Mouse (Mus musculus): ENCODE measurements around the gene Celf3.
A peak's percentile ranks its signal among the peaks of the same experiment; 100 is the strongest.

Gene Celf3

DNA sequence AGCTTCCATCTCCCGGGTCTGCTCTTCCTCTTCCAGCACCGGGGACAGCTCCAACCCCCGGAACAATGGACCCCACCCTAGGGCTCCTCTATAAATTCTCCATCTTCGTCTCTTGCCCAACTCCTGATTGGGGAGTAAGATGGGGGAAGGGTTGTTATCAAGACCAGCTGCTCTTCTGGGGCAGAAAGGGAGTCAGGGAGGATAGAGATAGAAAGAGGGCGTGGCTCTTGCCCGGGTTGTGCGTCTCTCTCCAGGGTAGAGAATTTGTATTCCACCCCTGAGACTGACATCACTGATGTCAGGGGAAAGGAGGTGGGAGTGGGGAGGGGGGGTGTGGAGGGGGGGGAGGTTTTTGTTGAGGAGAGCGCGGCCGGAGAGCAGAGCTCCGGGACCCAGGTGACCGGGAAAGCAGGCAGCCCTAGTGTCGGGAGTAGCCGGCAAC is at the start of gene Celf3:
Gene Celf3, plus strand, starts transcription at position 315 of the 442 bp plus-strand sequence.
- peak; percentile 88 to 91 for DNase-seq (ENCODE audit: low spot score in 2 of 2)

- no peak for DNase-seq (ENCODE audit: low spot score in 2 of 2)
Measured at GRCm38 (mm10) chr3:94430980-94431379, 47.1 kb upstream of the Celf3 start.

GRCm38 (mm10) chr3:94434305-94434704 is 43.8 kb upstream of the Celf3 start:
- no peak for DNase-seq (ENCODE audit: low spot score in 2 of 2)

DNA sequence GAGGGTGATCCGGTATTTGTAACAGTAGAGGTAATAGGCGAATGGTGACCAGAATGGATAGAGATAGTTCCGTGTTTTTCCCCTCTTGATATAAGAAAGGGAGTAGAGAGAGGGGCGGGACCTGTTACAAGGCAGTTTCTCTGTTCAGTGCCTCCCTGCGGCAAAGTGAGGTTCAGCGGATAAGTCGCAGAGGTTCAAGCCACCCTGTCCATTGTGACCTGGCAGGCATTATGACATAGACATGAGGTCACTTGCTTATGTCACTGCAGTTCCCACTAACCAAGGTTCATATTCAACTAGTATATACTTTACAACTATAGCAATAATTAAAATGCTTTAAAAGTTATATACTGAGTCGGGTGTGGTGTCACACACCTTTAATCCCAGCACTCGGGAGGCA is 41.7 kb upstream of the Celf3 start:
- DNase-seq (ENCODE audit: low spot score in 2 of 2): no peak

DNA sequence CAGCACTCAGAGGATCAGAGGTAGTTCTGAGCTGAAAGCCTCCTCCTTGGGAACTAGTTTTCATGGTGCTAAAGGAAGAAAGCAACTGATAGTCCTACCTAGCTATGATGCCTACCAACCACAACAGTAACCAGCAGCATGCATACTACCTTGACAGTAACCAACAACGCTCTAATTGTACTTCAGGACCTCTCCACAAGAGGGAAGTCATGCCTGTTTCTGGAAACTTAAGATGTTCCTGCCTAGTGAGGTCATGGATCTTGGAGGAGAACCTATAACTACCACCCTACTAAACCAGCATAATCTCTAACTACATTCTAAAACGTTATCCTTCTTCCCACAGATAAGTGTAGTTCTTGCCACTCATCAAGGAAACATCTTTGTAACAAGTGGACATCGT is 36.9 kb upstream of the Celf3 start:
- DNase-seq (ENCODE audit: low spot score in 2 of 2): no peak

DNA sequence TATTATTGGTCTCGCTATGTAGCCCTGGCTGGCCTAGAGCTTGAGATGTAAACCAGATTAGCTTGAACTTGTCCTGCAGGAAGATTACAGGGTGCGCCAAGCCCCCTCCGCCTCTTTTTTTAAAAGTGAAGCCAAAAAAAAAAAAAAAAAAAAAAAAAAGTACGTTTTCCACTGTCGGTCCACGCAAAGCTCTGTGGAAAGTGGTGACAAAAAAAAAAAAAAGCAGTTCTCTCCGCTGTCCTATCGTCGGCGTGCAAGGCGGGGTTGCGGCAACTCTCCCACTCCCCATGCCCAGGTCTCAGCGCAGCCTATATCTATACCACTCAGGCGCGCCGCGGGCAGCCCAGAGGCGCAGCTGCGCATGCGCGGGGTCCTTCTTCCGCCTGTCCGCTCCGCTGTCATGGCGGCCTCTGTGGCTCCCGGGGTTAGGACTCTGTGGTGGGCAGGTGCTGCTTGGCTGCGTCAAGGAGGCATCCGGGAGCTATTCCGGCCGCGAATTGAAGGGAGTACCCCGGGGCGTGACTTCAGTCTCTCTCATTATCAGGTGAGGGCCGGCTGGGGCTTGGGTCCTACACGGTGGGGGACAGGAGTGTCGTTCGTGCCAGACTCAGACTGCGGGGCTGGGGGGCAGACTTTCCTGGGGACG is 35.0 kb upstream of the Celf3 start, which contains the start of gene Mrpl9:
Gene Mrpl9, plus strand, starts transcription at position 368 of the 646 bp plus-strand sequence.
- peak; percentile 96 to 97 for DNase-seq (ENCODE audit: low spot score in 2 of 2)

DNA sequence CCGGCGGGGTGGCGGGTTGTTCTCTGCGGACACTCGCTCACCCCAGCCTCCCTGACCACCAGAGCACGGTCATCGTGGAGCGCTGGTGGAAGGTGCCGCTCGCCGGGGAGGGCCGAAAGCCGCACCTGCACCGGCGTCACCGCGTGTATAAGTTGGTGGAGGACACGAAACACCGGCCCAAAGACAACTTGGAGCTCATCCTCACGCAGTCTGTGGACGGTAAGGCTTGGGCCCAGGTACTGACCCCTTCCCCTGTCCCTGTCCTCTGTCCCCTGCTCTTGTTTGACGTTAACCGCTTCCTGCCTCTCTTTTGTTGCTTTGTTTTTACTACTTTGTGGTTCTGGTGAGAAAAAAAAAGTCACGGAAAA is 34.5 kb upstream of the Celf3 start, which contains the start of gene Oaz3:
Gene Oaz3, minus strand, starts transcription at position 319 of the 368 bp plus-strand sequence.
- no peak for DNase-seq (ENCODE audit: low spot score in 2 of 2)

DNA sequence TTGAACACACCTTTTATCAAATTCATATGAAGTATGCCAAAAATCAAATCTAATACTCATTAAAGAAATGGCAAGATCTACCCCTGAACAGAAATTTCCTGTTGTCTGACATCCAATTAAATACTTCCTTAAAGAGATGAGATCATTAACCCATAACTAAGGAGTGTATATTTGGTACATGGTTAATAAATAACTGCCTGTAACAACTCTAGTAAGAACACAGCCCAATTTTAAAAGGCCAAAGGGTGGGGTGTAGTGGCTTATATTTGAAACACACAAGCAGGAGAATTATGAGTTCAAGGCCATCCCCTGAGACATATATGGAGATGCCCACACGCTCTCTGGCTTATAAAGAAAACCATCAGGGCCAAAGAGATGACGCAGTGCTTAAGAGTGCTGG is 28.7 kb upstream of the Celf3 start:
- no peak for DNase-seq (ENCODE audit: low spot score in 2 of 2)

GRCm38 (mm10) chr3:94456529-94457000 is 21.5 kb upstream of the Celf3 start:
- peak; percentile 92 to 93 for DNase-seq (ENCODE audit: low spot score in 2 of 2)

DNA sequence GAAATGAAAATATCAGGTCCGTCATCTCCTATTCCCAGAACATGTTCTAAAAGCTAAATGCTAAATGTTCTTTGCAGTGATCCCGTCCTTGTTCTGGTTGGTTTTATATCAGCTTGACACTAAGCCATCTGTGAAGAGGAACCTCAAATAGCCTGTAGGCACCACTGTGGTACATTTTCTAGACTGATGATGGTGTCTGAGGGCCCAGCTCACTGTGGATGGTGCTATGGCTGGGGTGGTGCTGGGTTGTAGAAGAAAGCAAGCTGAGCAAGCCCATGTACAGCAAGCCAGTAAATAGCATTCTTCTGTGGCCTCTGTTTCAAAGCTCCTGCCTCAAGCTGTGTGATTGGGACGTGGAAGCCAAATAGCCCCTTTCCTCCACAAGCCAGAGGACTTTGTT is 21.0 kb upstream of the Celf3 start:
- no peak for DNase-seq (ENCODE audit: low spot score in 2 of 2)

DNA sequence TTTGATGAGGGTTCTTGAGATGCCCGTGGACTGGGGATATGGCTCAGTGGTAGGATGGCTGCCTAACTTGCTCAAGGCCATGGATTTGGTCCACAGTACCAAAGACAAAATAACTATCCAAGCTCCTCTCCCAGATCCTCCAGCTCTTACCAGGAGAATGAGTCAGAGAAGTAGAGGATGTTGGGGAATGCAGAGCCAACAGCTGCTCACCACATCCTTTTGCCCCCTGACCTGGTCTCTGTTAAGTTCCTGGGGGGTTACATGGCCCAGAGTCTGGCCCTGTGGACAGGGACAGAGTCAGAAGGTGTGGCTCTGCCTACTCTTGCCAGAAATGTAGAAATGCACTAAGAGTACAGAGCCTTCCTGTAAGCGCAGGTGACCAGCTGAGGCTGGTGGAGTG is 18.3 kb upstream of the Celf3 start:
- no peak for DNase-seq (ENCODE audit: low spot score in 2 of 2)

- DNase-seq (ENCODE audit: low spot score in 2 of 2): peak; percentile 60 to 76
Measured at GRCm38 (mm10) chr3:94463926-94464578, 14.0 kb upstream of the Celf3 start.

DNA sequence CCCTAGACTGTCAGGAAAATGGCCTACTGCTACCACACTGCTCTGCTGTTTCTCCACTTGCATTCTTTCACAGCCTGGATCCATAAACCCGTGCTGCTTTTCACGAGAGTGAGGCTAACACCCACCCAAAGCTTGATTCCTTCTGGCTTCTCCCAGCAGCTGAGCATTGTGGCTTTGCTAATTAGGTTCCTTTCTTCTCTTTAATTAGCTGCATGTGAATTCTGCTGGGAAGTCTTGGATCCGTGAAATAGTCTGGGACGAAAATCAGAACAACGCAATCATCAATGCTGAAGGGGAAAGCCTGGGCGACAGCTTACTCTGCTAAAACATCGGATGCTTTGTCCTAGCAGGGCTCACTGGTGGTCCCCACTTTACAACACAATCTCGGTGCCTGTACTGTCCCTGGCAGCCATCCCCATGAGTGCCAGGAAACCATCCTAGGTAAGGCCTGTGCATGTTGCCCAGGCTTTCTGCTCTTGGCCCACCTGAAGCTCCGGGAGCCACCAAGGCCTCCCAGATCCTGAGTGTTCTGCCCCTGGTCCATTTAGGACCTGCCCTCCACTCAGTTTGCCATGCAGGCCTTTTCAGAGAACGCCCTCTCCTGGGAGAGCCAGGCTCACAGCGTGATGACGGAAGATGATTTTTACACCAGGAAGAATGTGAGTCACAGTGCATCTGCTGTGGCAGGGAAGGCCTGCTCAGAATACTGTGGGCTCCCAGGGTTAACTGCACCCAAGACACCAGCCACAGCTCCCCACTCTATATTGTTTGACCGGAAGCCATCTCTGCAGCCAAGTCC is 12.3 kb upstream of the Celf3 start:
- peak; percentile 82 to 91 for DNase-seq (ENCODE audit: low spot score in 2 of 2)

GRCm38 (mm10) chr3:94468931-94469330 is 9.2 kb upstream of the Celf3 start:
- no peak for DNase-seq (ENCODE audit: low spot score in 2 of 2)

DNA sequence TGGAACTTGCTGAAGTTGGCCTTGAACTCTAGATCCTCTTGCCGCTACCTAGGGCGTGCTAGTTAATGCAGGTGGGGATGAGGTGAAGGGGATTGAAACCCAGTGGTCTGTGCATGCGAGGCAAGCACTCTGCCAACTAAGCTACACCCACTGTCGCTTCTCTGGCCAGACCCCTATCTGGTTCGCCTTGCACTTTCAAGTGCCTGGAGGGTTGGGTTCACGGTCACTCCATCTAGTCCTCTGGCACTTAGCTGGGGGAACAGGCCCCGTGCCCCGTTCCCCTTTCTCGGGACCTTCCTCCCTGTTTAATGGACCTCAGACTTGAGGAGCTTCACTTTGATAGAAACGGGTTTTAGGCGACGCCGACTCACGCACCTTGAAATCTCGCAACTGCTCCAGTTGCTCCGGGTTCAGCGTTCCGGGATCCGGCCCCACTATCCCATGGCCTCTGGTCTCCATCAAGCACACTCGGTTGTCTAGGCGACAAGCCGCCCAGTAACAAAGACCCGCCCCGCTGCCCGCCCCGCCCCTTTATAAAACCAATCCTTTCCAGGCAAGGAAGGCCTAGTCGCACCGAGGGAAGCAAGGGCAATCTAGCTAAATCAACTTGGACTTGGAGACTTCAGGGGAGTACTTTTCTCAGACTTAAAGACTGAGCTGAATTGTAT is 5.5 kb upstream of the Celf3 start:
- DNase-seq (ENCODE audit: low spot score in 2 of 2): peak in 1 of 2 experiments; percentile 40

DNA sequence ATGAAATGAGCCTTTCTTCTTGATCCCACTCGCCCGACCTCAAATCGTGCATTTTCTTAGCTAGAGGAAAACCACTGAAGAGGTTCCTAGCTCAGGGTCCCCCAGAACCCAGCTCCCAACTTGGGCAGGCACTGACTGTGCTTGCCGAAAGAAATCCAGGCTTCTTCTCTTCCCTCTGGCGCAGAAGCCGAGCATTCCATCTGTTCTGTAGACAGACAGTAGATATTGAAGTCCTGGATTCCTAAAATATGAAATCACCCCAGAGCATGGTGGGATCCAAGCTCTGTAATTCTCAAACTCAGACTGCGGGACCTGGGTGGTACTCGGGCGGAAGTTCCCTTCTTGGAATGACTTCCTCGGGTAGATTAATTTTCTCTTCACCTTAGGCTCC is 5.0 kb upstream of the Celf3 start:
- DNase-seq (ENCODE audit: low spot score in 2 of 2): peak in 1 of 2 experiments; percentile 61

DNA sequence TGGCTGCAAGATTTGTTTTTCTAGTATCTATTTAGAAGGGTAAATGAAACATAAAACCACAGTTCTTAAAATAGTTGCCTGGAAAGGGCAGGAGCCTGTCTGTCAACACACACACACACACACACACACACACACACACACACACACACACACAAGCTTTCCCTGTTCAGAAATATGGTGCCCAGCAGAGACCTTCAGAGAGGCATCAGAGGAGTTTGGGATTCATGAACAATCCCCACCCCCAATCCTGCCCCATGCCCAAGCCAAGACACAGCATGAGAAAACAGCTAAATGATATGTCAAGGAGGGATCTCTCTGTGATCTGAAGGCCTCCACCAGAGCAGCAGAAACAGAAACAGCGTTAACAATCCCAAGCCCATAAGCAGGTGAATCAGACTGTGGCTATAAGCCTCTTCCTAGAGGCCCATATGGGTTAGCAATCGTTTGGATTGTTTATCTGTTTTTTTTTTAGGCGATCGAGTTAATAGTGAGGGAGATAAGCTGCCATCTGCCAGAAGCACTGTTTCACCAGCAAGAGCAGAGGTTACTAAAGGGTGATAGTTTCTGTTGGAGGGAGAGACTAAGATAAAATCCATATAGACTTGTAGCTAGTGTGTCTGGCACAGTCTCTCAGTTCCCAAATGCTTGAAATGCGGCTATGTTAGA is 4.4 kb upstream of the Celf3 start:
- no peak for DNase-seq (ENCODE audit: low spot score in 2 of 2)

GRCm38 (mm10) chr3:94476301-94477035 is 1.6 kb upstream of the Celf3 start:
- DNase-seq (ENCODE audit: low spot score in 2 of 2): peak in 1 of 2 experiments; percentile 51

- DNase-seq (ENCODE audit: low spot score in 2 of 2): peak; percentile 56 to 76
Measured at GRCm38 (mm10) chr3:94477444-94477843, 651 bp upstream of the Celf3 start.

- peak in 1 of 2 experiments; percentile 60 for DNase-seq (ENCODE audit: low spot score in 2 of 2)
Measured at GRCm38 (mm10) chr3:94478591-94479169, 585 bp downstream of the Celf3 start.
